ENCODE assay signal across 9 mouse cellular contexts in the genomic region with DNA sequence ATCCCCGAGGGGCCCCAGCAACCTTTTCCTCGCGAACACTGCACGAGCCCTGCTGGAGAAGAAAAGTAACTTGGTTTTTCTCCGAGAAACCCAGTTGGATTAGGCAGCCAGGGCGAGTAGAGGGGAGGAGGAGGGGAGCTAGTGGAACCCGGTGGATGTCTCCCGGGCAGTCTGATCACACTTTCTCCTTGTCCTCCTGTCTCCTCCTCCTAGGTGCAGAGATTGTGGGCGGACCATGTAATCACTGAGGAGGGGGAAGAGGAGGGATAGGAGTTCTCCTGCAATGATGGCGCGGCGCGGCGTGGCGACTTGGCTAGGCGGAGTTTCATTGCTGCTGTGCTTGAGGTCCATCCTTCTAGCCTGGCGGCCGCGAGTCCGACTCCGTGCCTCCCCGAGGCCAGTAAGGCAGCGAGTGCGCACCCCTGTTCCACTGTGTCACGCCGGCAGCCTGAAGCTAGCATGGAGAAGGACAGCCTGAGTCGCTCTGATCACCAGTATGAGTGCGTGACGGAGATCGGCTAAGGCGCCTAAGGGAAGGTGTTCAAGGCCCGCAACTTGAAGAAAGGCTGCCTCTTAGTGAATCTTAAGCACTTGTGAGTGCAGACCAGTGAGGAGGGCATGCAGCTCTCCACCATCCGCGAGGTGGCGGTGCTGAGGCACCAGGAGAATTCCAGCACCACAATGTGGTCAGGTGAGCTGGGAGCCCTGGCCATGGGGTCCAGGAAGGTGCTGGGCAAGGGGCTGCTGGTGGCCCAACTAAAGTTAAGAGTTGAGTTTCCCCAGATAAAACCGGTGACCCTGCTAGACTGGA. TPM values are rescaled to one million over a fixed set of nuclear protein-coding genes. Genes with fewer than 3 reads are reported as not detected.
DNase-seq lines count a peak whose midpoint lies in the region; ATAC-seq and TF ChIP-seq lines count a peak whose summit lies in the region.
"Not testable (repeated sequence)": the region's sequence is repeated elsewhere in the genome, so short reads cannot be mapped to it uniquely, and the experiment has no call there.
"Had no signal": no experiment of that assay in that cellular context is flagged by ENCODE, and none has a peak within 500 bp of the region (broad histone marks: within the 10 kb centered on the region; RNA-seq: fewer than 3 reads in every experiment).

No protein-coding gene starts in this region.

- TF ChIP-seq POLR2A in liver, adult 2 months (IDR thresholded peaks at IDR 0.05; ENCODE audit: extremely low read depth, insufficient read depth, low read length) = not testable (repeated sequence)

- ATAC-seq in embryonic facial prominence, embryonic 12.5 days (ENCODE audit: insufficient number of reproducible peaks, insufficient read depth, low FRiP score, low TSS enrichment) = peak; percentile 91
- peak; percentile 96 for ATAC-seq in midbrain, embryonic 16.5 days
- ATAC-seq in stomach, embryonic 16.5 days (ENCODE audit: insufficient read depth, low FRiP score) = peak; percentile 66

- H3K9ac ChIP-seq in embryonic facial prominence, embryonic 12.5 days; liver, adult 2 months (ENCODE audit: low read depth, low read length); stomach, embryonic 16.5 days (ENCODE audit: low read length): not testable (repeated sequence)
- H3K9ac ChIP-seq in midbrain, embryonic 16.5 days (ENCODE audit: low read depth, low read length) = 0 out of 2 replicates have a peak overlapping the region, but pooled peaks have one; percentile 25

- not testable (repeated sequence) for H3K36me3 ChIP-seq in embryonic facial prominence, embryonic 12.5 days; liver, adult 2 months (ENCODE audit: control insufficient read depth, insufficient read depth, low read length); midbrain, embryonic 16.5 days (ENCODE audit: control insufficient read depth, insufficient read depth, low read length); stomach, embryonic 16.5 days (ENCODE audit: control insufficient read depth, insufficient read depth, low read length)

- peak overlapping the region; percentile 26 for H3K4me3 ChIP-seq in embryonic facial prominence, embryonic 12.5 days
- H3K4me3 ChIP-seq in liver, adult 2 months (ENCODE audit: insufficient read depth, low read depth, low read length) = not testable (repeated sequence)
- H3K4me3 ChIP-seq in midbrain, embryonic 16.5 days (ENCODE audit: low read depth, low read length) = peak overlapping the region; percentile 35
- peak overlapping the region; percentile 28 for H3K4me3 ChIP-seq in stomach, embryonic 16.5 days (replicated peaks; ENCODE audit: low read length)

- under 1% methylated on average over 26 of the region's 36 CpGs for WGBS in embryonic facial prominence, embryonic 12.5 days
- under 1% methylated on average over 27 of the region's 36 CpGs for WGBS in liver, adult 2 months
- WGBS in midbrain, embryonic 16.5 days = 0% methylated on average over 21 of the region's 36 CpGs
- WGBS in stomach, embryonic 16.5 days = under 1% methylated on average over 25 of the region's 36 CpGs

- peak; percentile 31; the same call in 1 of the 2 replicates for TF ChIP-seq CTCF in liver, adult 2 months (IDR thresholded peaks at IDR 0.05; ENCODE audit: low read depth, low read length)

- peak overlapping the region; percentile 44 for H3K4me2 ChIP-seq in embryonic facial prominence, embryonic 12.5 days (replicated peaks)
- peak overlapping the region; percentile 49 for H3K4me2 ChIP-seq in midbrain, embryonic 16.5 days (ENCODE audit: low read length)
- peak overlapping the region; percentile 47 for H3K4me2 ChIP-seq in stomach, embryonic 16.5 days (ENCODE audit: low read depth, low read length)

- H3K79me2 ChIP-seq in liver, adult 2 months (ENCODE audit: control insufficient read depth, insufficient read depth, low read length) = not testable (repeated sequence)

- DNase-seq in adrenal gland, adult 2 months = peak; percentile 32
- peak; percentile 9 for DNase-seq in gastrocnemius, postnatal 25 days
- DNase-seq in hindlimb bud, embryonic 11.5 days (ENCODE audit: extremely low spot score, low read depth, low spot score) = peak; percentile 0
- peak; percentile 19 to 48 for DNase-seq in layer of hippocampus, adult 8-10 months (ENCODE audit: low spot score in 2 of 2)
- DNase-seq in liver, adult 2 months (ENCODE audit: extremely low read depth, low read depth, low spot score) = peak; percentile 4

- not testable (repeated sequence) for H3K4me1 ChIP-seq in embryonic facial prominence, embryonic 12.5 days; liver, adult 2 months (ENCODE audit: control insufficient read depth, insufficient read depth, low read length); midbrain, embryonic 16.5 days (ENCODE audit: control insufficient read depth, insufficient read depth, low read length); stomach, embryonic 16.5 days (ENCODE audit: control insufficient read depth, insufficient read depth, low read length)

- not testable (repeated sequence) for H3K9me3 ChIP-seq in embryonic facial prominence, embryonic 12.5 days; midbrain, embryonic 16.5 days (replicated peaks; ENCODE audit: control insufficient read depth, low read length, poor library complexity, severe bottlenecking); stomach, embryonic 16.5 days (replicated peaks; ENCODE audit: control insufficient read depth, low read length)

- not testable (repeated sequence) for H3K27ac ChIP-seq in embryonic facial prominence, embryonic 12.5 days; liver, adult 2 months (replicated peaks; ENCODE audit: insufficient read depth, low read depth, low read length); midbrain, embryonic 16.5 days (ENCODE audit: low read length); stomach, embryonic 16.5 days (ENCODE audit: low read length)

- H3K27me3 ChIP-seq in embryonic facial prominence, embryonic 12.5 days; liver, adult 2 months (ENCODE audit: control insufficient read depth, insufficient read depth, low read length); midbrain, embryonic 16.5 days (ENCODE audit: control insufficient read depth, insufficient read depth, low read depth, low read length); stomach, embryonic 16.5 days (ENCODE audit: control insufficient read depth, insufficient read depth, low read length): not testable (repeated sequence)

RNA-seq across cellular contexts. Expression of a gene that starts 13.6 kb away (rescaled TPM):
- total RNA-seq in adrenal gland, adult 2 months (2021) = not detected
- not detected in 2 replicates for polyA plus RNA-seq in adrenal gland, adult 2 months (2012; rRNA removed)
- 0.23 and 0.29 TPM in 2 replicates for polyA plus RNA-seq in embryonic facial prominence, embryonic 12.5 days (2016; fragmentation: Nextera tagmentation; extraction: Ambion mirVana)
- not detected for total RNA-seq in gastrocnemius, postnatal 25 days (2021)
- not detected for total RNA-seq in layer of hippocampus, adult 8-10 months (2022)
- total RNA-seq in liver, adult 2 months (2014; rRNA removed) = not detected in 2 replicates
- polyA plus RNA-seq in liver, adult 2 months (2012; rRNA removed) = not detected in 2 replicates
- polyA plus RNA-seq in midbrain, embryonic 16.5 days (2015; fragmentation: Nextera tagmentation; extraction: Ambion mirVana) = 0.24 and 0.40 TPM in 2 replicates
- not detected in 2 replicates for polyA plus RNA-seq in stomach, embryonic 16.5 days (2015; fragmentation: Nextera tagmentation; extraction: Ambion mirVana)
- total RNA-seq: heart, postnatal 10 days had no signal
